Mouse (Mus musculus): ENCODE results near the gene Syndig1l. TPM values are rescaled to one million over a fixed set of nuclear protein-coding genes. Genes with fewer than 3 reads are reported as not detected.

The Syndig1l gene
- total RNA-seq (2021), result not detected
- long read RNA-seq, experiment 1, result 0 reads
- long read RNA-seq, experiment 2, result 0 reads

GRCm38 (mm10) chr12:84698319-84699081 is at the start of gene Syndig1l:
Gene Syndig1l, minus strand, starts transcription at chr12:84698831.
- intact Hi-C loops (cut with DNase I; ENCODE audit: low total_unique reads), result no loop called here
- peak; percentile 75 for DNase-seq

DNA sequence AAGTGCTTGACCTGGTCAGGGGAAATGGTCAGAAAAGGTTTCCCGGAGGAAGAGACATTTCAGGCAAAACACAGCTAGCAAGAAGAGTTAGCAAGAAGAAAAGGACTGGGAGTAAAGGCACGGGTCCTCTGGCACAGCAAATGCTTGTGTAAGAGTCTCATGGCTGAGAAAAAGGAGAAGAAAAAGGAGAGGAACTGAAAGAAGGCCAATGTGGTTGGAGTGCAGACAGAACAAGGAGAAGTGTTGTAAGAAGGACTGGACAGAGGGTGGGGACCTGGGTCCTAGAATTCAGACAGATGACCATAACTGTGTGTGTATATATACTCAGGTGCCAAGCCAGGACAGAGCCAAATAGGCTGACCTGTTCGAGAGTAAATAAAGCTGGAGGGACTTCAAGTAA is 49.5 kb upstream of the Syndig1l start:
- DNase-seq, result no peak
- intact Hi-C loops (cut with DNase I; ENCODE audit: low total_unique reads), result loop anchor here (2.0 kb wide), 1 partner anchor 19 kb away; no protein-coding TSS in a partner anchor

- no peak for DNase-seq
- intact Hi-C loops (cut with DNase I; ENCODE audit: low total_unique reads), result no loop called here
These were observed 47.1 kb upstream of the Syndig1l start for GRCm38 (mm10) chr12:84745700-84746099.

DNA sequence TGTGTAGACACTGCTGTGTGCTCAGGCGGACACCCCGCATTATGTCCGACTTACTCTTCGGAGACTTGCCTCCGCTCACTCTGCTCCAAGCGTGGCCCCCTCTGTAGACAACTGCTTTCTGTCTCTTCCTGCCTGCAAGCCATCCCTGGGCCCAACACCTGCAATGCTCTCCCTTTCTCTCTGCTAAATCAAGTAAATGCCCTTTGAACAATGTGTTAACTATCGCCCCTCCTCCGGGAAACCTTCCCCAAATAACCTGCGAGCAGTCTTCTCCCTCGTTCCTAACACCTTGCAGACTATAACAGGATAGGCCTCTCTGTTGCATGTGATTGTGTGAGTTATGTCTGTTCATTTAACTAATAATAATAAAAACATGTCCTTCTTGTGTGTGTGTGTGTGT is 44.9 kb upstream of the Syndig1l start:
- DNase-seq, result no peak
- intact Hi-C loops (cut with DNase I; ENCODE audit: low total_unique reads), result no loop called here

DNA sequence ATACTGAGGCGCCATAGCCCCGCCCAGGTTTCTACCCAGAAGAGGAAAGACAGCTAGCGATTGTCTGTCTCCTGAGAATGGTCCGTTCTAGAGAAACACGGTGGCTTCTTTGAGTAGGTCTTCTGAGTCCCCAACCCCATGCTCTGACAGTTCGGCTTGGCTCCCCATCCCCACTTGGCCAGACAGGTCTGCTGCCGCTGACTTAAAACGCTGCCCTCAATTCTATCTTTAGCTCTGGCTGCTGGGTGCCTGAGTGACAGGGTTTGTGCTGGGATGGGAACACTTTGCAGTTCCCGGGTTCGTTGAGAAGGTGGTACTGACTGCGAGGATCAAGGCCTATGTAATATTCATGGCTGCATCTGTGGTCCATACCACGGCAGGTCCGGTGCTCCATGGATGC is 34.7 kb upstream of the Syndig1l start:
- no peak for DNase-seq
- intact Hi-C loops (cut with DNase I; ENCODE audit: low total_unique reads), result no loop called here

DNA sequence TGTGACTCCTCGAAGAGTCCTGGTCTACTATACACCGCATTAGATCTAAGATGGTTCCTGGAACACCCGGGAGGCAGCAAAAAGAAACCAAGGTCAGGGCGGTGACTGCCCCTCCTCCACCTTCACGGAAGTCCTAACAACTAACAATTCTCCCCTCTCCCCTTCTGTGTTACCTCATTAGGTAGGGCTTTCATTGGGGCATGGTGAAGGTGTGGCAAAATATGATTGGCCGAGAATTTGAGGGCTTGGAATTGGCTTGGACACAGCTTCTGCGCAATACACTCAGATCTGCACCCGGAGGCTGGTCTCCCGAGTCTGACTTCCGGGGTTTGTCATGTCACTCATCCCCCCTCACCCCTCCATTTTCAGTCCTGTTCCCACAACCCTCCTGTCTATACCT is 29.8 kb upstream of the Syndig1l start:
- no peak for DNase-seq
- intact Hi-C loops (cut with DNase I; ENCODE audit: low total_unique reads), result loop anchor here (2.0 kb wide), 1 partner anchor 20 kb away; no protein-coding TSS in a partner anchor

- intact Hi-C loops (cut with DNase I; ENCODE audit: low total_unique reads), result no loop called here
- no peak for DNase-seq
These were observed 28.8 kb upstream of the Syndig1l start for GRCm38 (mm10) chr12:84727434-84727833.

- intact Hi-C loops (cut with DNase I; ENCODE audit: low total_unique reads), result no loop called here
- DNase-seq, result no peak
These were observed 28.4 kb upstream of the Syndig1l start for GRCm38 (mm10) chr12:84726986-84727385.

- intact Hi-C loops (cut with DNase I; ENCODE audit: low total_unique reads), result no loop called here
- DNase-seq, result no peak
These were observed 27.8 kb upstream of the Syndig1l start for GRCm38 (mm10) chr12:84726391-84726790.

GRCm38 (mm10) chr12:84718462-84719244 is 20.0 kb upstream of the Syndig1l start:
- no peak for DNase-seq
- intact Hi-C loops (cut with DNase I; ENCODE audit: low total_unique reads), result no loop called here

GRCm38 (mm10) chr12:84714578-84714977 is 15.9 kb upstream of the Syndig1l start:
- no peak for DNase-seq
- intact Hi-C loops (cut with DNase I; ENCODE audit: low total_unique reads), result no loop called here

- DNase-seq, result peak; percentile 12
- intact Hi-C loops (cut with DNase I; ENCODE audit: low total_unique reads), result no loop called here
These were observed 11.3 kb upstream of the Syndig1l start for GRCm38 (mm10) chr12:84709842-84710439.

DNA sequence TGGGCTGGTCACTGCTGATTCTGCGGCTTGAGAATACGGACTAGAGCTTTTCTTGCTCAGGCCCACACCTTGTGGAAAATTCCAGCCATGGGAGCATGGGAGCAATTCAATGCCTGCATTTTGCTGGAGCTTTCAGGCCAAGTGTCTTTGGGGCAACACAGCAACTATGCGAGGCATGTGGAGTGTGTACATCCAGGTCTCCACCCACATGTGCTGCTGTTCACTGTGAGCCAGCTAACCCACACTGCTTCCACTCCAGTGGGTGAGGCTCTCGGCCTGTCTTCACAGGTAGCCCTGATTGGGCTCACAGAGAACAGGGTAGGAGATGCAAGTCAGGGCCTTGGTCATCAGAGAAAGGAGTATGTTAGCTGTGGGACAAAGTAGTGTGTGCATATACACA is 9.2 kb upstream of the Syndig1l start:
- no peak for DNase-seq
- intact Hi-C loops (cut with DNase I; ENCODE audit: low total_unique reads), result no loop called here

GRCm38 (mm10) chr12:84706886-84707285 is 8.3 kb upstream of the Syndig1l start:
- no peak for DNase-seq
- intact Hi-C loops (cut with DNase I; ENCODE audit: low total_unique reads), result no loop called here

GRCm38 (mm10) chr12:84702586-84702985 is 4.0 kb upstream of the Syndig1l start:
- intact Hi-C loops (cut with DNase I; ENCODE audit: low total_unique reads), result no loop called here
- no peak for DNase-seq

DNA sequence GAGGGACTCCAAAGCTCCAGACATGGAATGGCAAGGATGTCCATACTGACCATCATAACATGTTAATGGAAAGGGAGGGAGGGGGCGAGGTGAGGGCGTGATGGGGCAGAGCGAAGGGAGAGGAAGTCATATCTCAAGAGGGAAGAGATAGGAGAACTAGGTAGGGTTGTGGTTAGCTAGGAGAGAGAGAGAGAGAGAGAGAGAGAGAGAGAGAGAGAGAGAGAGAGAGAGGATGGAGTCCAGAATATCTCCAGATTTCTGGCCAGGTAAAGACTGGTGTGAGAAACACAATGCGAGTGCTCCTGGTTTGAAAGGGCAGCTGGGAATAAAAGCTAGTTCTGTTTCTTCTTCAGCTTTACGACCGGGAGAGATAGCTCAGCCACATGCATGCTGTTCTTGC is 6.5 kb downstream of the Syndig1l start:
- intact Hi-C loops (cut with DNase I; ENCODE audit: low total_unique reads), result no loop called here

DNA sequence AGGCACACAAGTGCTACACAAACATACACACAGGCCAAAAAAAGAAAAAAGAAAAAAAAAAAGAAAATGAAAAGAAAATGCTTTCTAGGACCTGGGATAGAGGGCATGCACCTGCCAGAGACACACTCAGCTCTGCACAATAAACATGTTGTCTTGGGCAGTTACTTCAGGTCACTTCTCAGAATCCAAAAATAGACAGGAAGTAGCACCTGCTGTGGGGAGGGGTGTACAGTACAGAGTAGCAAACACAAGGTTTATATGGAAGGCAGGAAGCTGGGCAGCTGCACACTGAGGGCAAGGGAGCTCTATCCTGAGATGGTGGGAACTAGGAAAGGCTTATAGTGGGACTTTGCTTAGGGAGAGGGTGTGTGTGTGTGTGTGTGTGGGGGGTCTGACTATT is 7.3 kb downstream of the Syndig1l start:
- no peak for DNase-seq
- intact Hi-C loops (cut with DNase I; ENCODE audit: low total_unique reads), result no loop called here

More for the DNA sequence above, 6.5 kb downstream of the Syndig1l start:
- no peak for DNase-seq

GRCm38 (mm10) chr12:84689051-84689450 is 9.6 kb downstream of the Syndig1l start:
- DNase-seq, result no peak
- intact Hi-C loops (cut with DNase I; ENCODE audit: low total_unique reads), result no loop called here

GRCm38 (mm10) chr12:84687531-84687930 is 11.1 kb downstream of the Syndig1l start:
- no peak for DNase-seq
- intact Hi-C loops (cut with DNase I; ENCODE audit: low total_unique reads), result no loop called here

DNA sequence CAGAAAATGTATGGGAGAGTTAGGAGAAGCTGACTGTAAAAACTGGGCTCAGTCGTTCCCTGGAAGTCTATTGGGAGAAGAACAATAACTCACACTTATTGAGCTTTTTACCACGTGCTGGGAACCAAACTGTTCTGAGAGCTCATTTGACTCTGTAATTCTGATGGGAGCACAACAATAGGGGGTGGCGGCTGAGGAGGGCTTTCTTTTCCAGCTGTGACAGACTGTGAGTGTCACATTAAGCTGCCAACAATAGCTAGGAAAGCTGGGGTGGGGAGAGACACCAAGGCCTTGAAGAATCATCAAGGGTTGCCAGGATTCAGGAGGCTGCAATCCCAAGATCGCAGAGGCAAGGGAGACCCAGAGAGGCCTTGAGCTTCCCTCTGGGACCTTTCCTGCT is 12.5 kb downstream of the Syndig1l start:
- no peak for DNase-seq
- intact Hi-C loops (cut with DNase I; ENCODE audit: low total_unique reads), result no loop called here

Measured in gastrocnemius, postnatal 14 days (tissue).